Mouse (Mus musculus): ENCODE results near the gene Abcc3. TPM values are rescaled to one million over a fixed set of nuclear protein-coding genes. Genes with fewer than 3 reads are reported as not detected.

Abcc3 gene
- polyA plus RNA-seq, 1 experiment from 2014 or later = 0.94 TPM

GRCm38 (mm10) chr11:94320969-94321930 is 71.5 kb downstream of the Abcc3 start:
- under 1% methylated on average over 64 of the region's 67 CpGs for WGBS
- DNase-seq (ENCODE audit: low spot score) = no peak

GRCm38 (mm10) chr11:94318056-94318455 is 74.7 kb downstream of the Abcc3 start:
- H3K4me1 ChIP-seq (replicated peaks; ENCODE audit: control insufficient read depth, insufficient read depth, low read length) = no peaks in the 10 kb centered on the region; the same call in 1 of the 2 replicates
- no peak for DNase-seq (ENCODE audit: low spot score)
- no peak for ATAC-seq (ENCODE audit: low FRiP score)

More at GRCm38 (mm10) chr11:94320969-94321930, 71.5 kb downstream of the Abcc3 start:
- Histone ChIP-seq H3K4me1 (replicated peaks; ENCODE audit: control insufficient read depth, insufficient read depth, low read length) (no peaks in the 10 kb centered on the region; the same call in 1 of the 2 replicates), H3K27me3 (ENCODE audit: control insufficient read depth, insufficient read depth, low read length) (no peaks in the 10 kb centered on the region), H3K27ac (ENCODE audit: low read depth, low read length) (peak overlapping the region; percentile 93), H3K4me3 (ENCODE audit: low read depth, low read length) (peak overlapping the region; percentile 92), H3K36me3 (ENCODE audit: control insufficient read depth, insufficient read depth, low read length) (no peaks in the 10 kb centered on the region), H3K9ac (ENCODE audit: low read depth, low read length) (peak overlapping the region; percentile 98), H3K4me2 (replicated peaks; ENCODE audit: low read depth, low read length) (peak overlapping the region; percentile 75), H3K9me3 (ENCODE audit: control insufficient read depth, low read length) (no peaks in the 10 kb centered on the region)
- peak; percentile 77 for ATAC-seq (ENCODE audit: low FRiP score)

GRCm38 (mm10) chr11:94317515-94317914 is 75.3 kb downstream of the Abcc3 start:
- ATAC-seq (ENCODE audit: low FRiP score) = no peak
- Histone ChIP-seq H3K4me2 (replicated peaks; ENCODE audit: low read depth, low read length) (no peak overlapping the region), H3K27me3 (ENCODE audit: control insufficient read depth, insufficient read depth, low read length) (no peaks in the 10 kb centered on the region), H3K36me3 (ENCODE audit: control insufficient read depth, insufficient read depth, low read length) (no peaks in the 10 kb centered on the region), H3K4me1 (replicated peaks; ENCODE audit: control insufficient read depth, insufficient read depth, low read length) (no peaks in the 10 kb centered on the region; the same call in 1 of the 2 replicates), H3K4me3 (ENCODE audit: low read depth, low read length) (no peak overlapping the region), H3K9ac (ENCODE audit: low read depth, low read length) (no peak overlapping the region), H3K9me3 (ENCODE audit: control insufficient read depth, low read length) (no peaks in the 10 kb centered on the region), H3K27ac (ENCODE audit: low read depth, low read length) (no peak overlapping the region)
- DNase-seq (ENCODE audit: low spot score) = no peak
- WGBS = 69% methylated on average over 4 of the region's 4 CpGs

More at GRCm38 (mm10) chr11:94318056-94318455, 74.7 kb downstream of the Abcc3 start:
- Histone ChIP-seq H3K36me3 (ENCODE audit: control insufficient read depth, insufficient read depth, low read length) (no peaks in the 10 kb centered on the region), H3K27ac (ENCODE audit: low read depth, low read length) (no peak overlapping the region), H3K4me3 (ENCODE audit: low read depth, low read length) (no peak overlapping the region), H3K9me3 (ENCODE audit: control insufficient read depth, low read length) (no peaks in the 10 kb centered on the region), H3K27me3 (ENCODE audit: control insufficient read depth, insufficient read depth, low read length) (no peaks in the 10 kb centered on the region), H3K4me2 (replicated peaks; ENCODE audit: low read depth, low read length) (no peak overlapping the region), H3K9ac (ENCODE audit: low read depth, low read length) (no peak overlapping the region)
- 94% methylated on average over 5 of the region's 5 CpGs for WGBS

GRCm38 (mm10) chr11:94317014-94317413 is 75.8 kb downstream of the Abcc3 start:
- H3K27me3 ChIP-seq (ENCODE audit: control insufficient read depth, insufficient read depth, low read length) = no peaks in the 10 kb centered on the region
- WGBS = 81% methylated on average over 1 of the region's 1 CpGs
- no peak for ATAC-seq (ENCODE audit: low FRiP score)

GRCm38 (mm10) chr11:94316528-94316927 is 76.3 kb downstream of the Abcc3 start:
- Histone ChIP-seq H3K4me3 (ENCODE audit: low read depth, low read length) (no peak overlapping the region), H3K36me3 (ENCODE audit: control insufficient read depth, insufficient read depth, low read length) (no peaks in the 10 kb centered on the region), H3K9ac (ENCODE audit: low read depth, low read length) (no peak overlapping the region), H3K9me3 (ENCODE audit: control insufficient read depth, low read length) (no peaks in the 10 kb centered on the region), H3K4me2 (replicated peaks; ENCODE audit: low read depth, low read length) (no peak overlapping the region), H3K4me1 (replicated peaks; ENCODE audit: control insufficient read depth, insufficient read depth, low read length) (no peaks in the 10 kb centered on the region), H3K27me3 (ENCODE audit: control insufficient read depth, insufficient read depth, low read length) (no peaks in the 10 kb centered on the region), H3K27ac (ENCODE audit: low read depth, low read length) (no peak overlapping the region)
- WGBS = 84% methylated on average over 2 of the region's 2 CpGs
- no peak for DNase-seq (ENCODE audit: low spot score)
- ATAC-seq (ENCODE audit: low FRiP score) = no peak

More at GRCm38 (mm10) chr11:94317014-94317413, 75.8 kb downstream of the Abcc3 start:
- Histone ChIP-seq H3K9ac (ENCODE audit: low read depth, low read length) (no peak overlapping the region), H3K4me3 (ENCODE audit: low read depth, low read length) (no peak overlapping the region), H3K27ac (ENCODE audit: low read depth, low read length) (no peak overlapping the region), H3K36me3 (ENCODE audit: control insufficient read depth, insufficient read depth, low read length) (no peaks in the 10 kb centered on the region), H3K9me3 (ENCODE audit: control insufficient read depth, low read length) (no peaks in the 10 kb centered on the region), H3K4me2 (replicated peaks; ENCODE audit: low read depth, low read length) (no peak overlapping the region), H3K4me1 (replicated peaks; ENCODE audit: control insufficient read depth, insufficient read depth, low read length) (no peaks in the 10 kb centered on the region)
- DNase-seq (ENCODE audit: low spot score) = no peak

- H3K9ac ChIP-seq (ENCODE audit: low read depth, low read length) = no peak overlapping the region
- no peaks in the 10 kb centered on the region for H3K9me3 ChIP-seq (ENCODE audit: control insufficient read depth, low read length)
- 92% methylated on average over 1 of the region's 1 CpGs for WGBS
- H3K36me3 ChIP-seq (ENCODE audit: control insufficient read depth, insufficient read depth, low read length) = no peaks in the 10 kb centered on the region
- H3K27me3 ChIP-seq (ENCODE audit: control insufficient read depth, insufficient read depth, low read length) = no peaks in the 10 kb centered on the region
- no peak for DNase-seq (ENCODE audit: low spot score)
- H3K27ac ChIP-seq (ENCODE audit: low read depth, low read length) = no peak overlapping the region
- no peak overlapping the region for H3K4me3 ChIP-seq (ENCODE audit: low read depth, low read length)
- no peak for ATAC-seq (ENCODE audit: low FRiP score)
- H3K4me2 ChIP-seq (replicated peaks; ENCODE audit: low read depth, low read length) = no peak overlapping the region
- H3K4me1 ChIP-seq (replicated peaks; ENCODE audit: control insufficient read depth, insufficient read depth, low read length) = no peaks in the 10 kb centered on the region
Measured at GRCm38 (mm10) chr11:94315308-94315707, 77.5 kb downstream of the Abcc3 start.

GRCm38 (mm10) chr11:94314098-94314652 is 78.6 kb downstream of the Abcc3 start:
- H3K36me3 ChIP-seq (ENCODE audit: control insufficient read depth, insufficient read depth, low read length) = no peaks in the 10 kb centered on the region
- 88% methylated on average over 2 of the region's 2 CpGs for WGBS
- ATAC-seq (ENCODE audit: low FRiP score) = no peak
- H3K9ac ChIP-seq (ENCODE audit: low read depth, low read length) = no peak overlapping the region
- DNase-seq (ENCODE audit: low spot score) = no peak
- no peak overlapping the region for H3K4me2 ChIP-seq (replicated peaks; ENCODE audit: low read depth, low read length)
- no peaks in the 10 kb centered on the region for H3K27me3 ChIP-seq (ENCODE audit: control insufficient read depth, insufficient read depth, low read length)
- no peaks in the 10 kb centered on the region for H3K9me3 ChIP-seq (ENCODE audit: control insufficient read depth, low read length)
- H3K4me3 ChIP-seq (ENCODE audit: low read depth, low read length) = no peak overlapping the region
- no peak overlapping the region for H3K27ac ChIP-seq (ENCODE audit: low read depth, low read length)
- no peaks in the 10 kb centered on the region for H3K4me1 ChIP-seq (replicated peaks; ENCODE audit: control insufficient read depth, insufficient read depth, low read length)

- DNase-seq (ENCODE audit: low spot score) = no peak
- no peak overlapping the region for H3K4me3 ChIP-seq (ENCODE audit: low read depth, low read length)
- WGBS = 72% methylated on average over 1 of the region's 1 CpGs
- 0 out of 2 replicates have a peak, but pooled peaks cover 2% of the 10 kb centered on the region for H3K36me3 ChIP-seq (ENCODE audit: control insufficient read depth, insufficient read depth, low read length)
- H3K27ac ChIP-seq (ENCODE audit: low read depth, low read length) = no peak overlapping the region
- no peaks in the 10 kb centered on the region for H3K9me3 ChIP-seq (ENCODE audit: control insufficient read depth, low read length)
- H3K4me2 ChIP-seq (replicated peaks; ENCODE audit: low read depth, low read length) = no peak overlapping the region
- H3K4me1 ChIP-seq (replicated peaks; ENCODE audit: control insufficient read depth, insufficient read depth, low read length) = no peaks in the 10 kb centered on the region
- no peak overlapping the region for H3K9ac ChIP-seq (ENCODE audit: low read depth, low read length)
- H3K27me3 ChIP-seq (ENCODE audit: control insufficient read depth, insufficient read depth, low read length) = no peaks in the 10 kb centered on the region
- ATAC-seq (ENCODE audit: low FRiP score) = no peak
Measured at GRCm38 (mm10) chr11:94312733-94313132, 80.1 kb downstream of the Abcc3 start.
